Mouse (Mus musculus) neural tube, embryonic 15.5 days (tissue): Measurements from ENCODE around the gene Tmem262. TPM values are rescaled to one million over a fixed set of nuclear protein-coding genes. Genes with fewer than 3 reads are reported as not detected.
A peak's percentile ranks its signal among the peaks of the same experiment; 100 is the strongest.
"Not testable (repeated sequence)": the region's sequence is repeated elsewhere in the genome, so short reads cannot be mapped to it uniquely, and the experiment has no call there.

Experiments
- ATAC-seq: fragments of 200-750 bp; cut with Nextera tagmentation; 2 replicates; pipeline ENCODE4 v1.8.0; 2017; ENCODE audit warnings: mild to moderate bottlenecking, moderate TSS enrichment, moderate library complexity; ENCODE audit not compliant: low FRiP score
- H3K27ac ChIP-seq: fragments of 300-500 bp; sonication (generic); replicated peaks from 2 replicates; pipeline ENCODE4 v1.5.1; 2015; ENCODE audit warnings: mild to moderate bottlenecking, inconsistent platforms
- H3K27me3 ChIP-seq: fragments of 300-500 bp; sonication (generic); replicated peaks from 2 replicates; pipeline ENCODE4 v1.6.1; 2015; ENCODE audit warnings: inconsistent platforms
- H3K36me3 ChIP-seq: fragments of 300-500 bp; sonication (generic); 2 replicates; pipeline ENCODE4 v1.6.1; 2015; ENCODE audit warnings: inconsistent platforms
- H3K4me1 ChIP-seq: fragments of 300-500 bp; sonication (generic); 2 replicates; pipeline ENCODE4 v1.6.1; 2015; ENCODE audit warnings: inconsistent platforms
- H3K4me2 ChIP-seq: fragments of 300-500 bp; sonication (generic); 2 replicates; pipeline ENCODE4 v1.6.1; 2015; ENCODE audit warnings: inconsistent platforms, mild to moderate bottlenecking, moderate library complexity
- H3K4me3 ChIP-seq: fragments of 300-500 bp; sonication (generic); replicated peaks from 2 replicates; pipeline ENCODE4 v1.5.1; 2015; ENCODE audit warnings: mild to moderate bottlenecking, inconsistent platforms
- H3K9ac ChIP-seq: fragments of 300-500 bp; sonication (generic); replicated peaks from 2 replicates; pipeline ENCODE4 v1.6.1; 2015; ENCODE audit warnings: mild to moderate bottlenecking, inconsistent platforms
- H3K9me3 ChIP-seq: fragments of 300-500 bp; sonication (generic); replicated peaks from 2 replicates; pipeline ENCODE4 v1.6.1; 2016; ENCODE audit warnings: inconsistent platforms
- WGBS: fragments of 180-500 bp; shearing (Covaris S2); methylation state at CpG from one replicate; pipeline ENCODE4 v1.1.7; 2015; ENCODE audit warnings: mixed read lengths; 5-methylcytosine and 5-hydroxymethylcytosine counted together
- polyA plus RNA-seq: library from polyadenylated mRNA; unstranded; fragments of >200 nt; fragmentation: Nextera tagmentation; extraction: Ambion mirVana; gene quantifications from 2 replicates; pipeline ENCODE4 v1.2.1, GENCODE M21; 2015

The Tmem262 gene
- not detected in 2 replicates for polyA plus RNA-seq

GRCm38 (mm10) chr19:6079983-6080480 is at the start of gene Tmem262:
Tmem262 (plus strand) TSS chr19:6080033.
- no peak within 1 kb of the TSS for H3K9ac ChIP-seq
- no peak within 1 kb of the TSS for H3K4me2 ChIP-seq
- H3K27ac ChIP-seq: no peak within 1 kb of the TSS
- H3K4me3 ChIP-seq: no peak within 1 kb of the TSS
- peaks cover 45% of the 10 kb centered on the region for H3K4me1 ChIP-seq
- 94% methylated on average over 12 of the region's 12 CpGs for WGBS
- no peaks in the 10 kb centered on the region for H3K9me3 ChIP-seq
- no peak for ATAC-seq
- H3K36me3 ChIP-seq: peaks cover 35% of the 10 kb centered on the region
- no peaks in the 10 kb centered on the region for H3K27me3 ChIP-seq

DNA sequence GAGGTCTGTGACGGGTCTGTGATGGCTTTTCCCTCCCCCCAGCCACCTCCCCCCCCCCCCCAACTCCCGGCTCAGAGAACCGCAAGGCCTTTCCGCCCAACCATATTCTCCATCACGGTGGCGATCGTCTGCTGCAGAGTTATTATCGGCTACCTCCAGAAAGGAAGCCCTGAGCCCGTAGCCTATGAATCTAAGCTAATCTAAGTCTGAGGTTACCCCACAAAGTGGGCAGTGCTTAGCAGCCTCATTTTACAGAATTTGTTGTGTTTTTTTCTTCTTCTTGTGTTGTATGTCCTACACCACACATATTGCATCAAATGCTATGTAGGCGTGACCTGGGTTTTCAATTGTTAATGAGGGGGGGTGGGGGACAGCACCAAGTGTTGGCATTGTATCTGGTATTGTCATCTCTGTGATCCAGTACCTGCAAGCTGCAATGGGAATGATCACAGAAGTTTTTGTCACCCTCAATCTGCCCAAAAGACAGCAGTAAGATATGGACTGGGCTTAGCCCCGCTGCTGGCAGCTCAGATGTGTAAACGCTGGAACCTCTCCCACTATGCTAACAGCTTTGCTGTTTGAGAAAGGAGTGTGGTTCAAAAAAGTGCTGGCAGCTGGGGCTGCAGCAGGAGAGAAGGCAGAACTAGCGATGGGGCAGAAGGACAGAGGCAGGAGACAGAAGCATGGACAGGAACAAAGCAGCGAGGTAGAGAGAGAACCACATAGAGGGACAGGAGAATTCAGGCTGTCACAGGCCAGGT is 49.1 kb upstream of the Tmem262 start:
- H3K27me3 ChIP-seq: no peaks in the 10 kb centered on the region
- no peak overlapping the region for H3K4me3 ChIP-seq
- H3K4me1 ChIP-seq: no peaks in the 10 kb centered on the region
- H3K9me3 ChIP-seq: no peaks in the 10 kb centered on the region
- H3K9ac ChIP-seq: no peak overlapping the region
- no peak overlapping the region for H3K4me2 ChIP-seq
- H3K27ac ChIP-seq: no peak overlapping the region
- no peaks in the 10 kb centered on the region for H3K36me3 ChIP-seq
- WGBS: 79% methylated on average over 14 of the region's 14 CpGs
- no peak for ATAC-seq

- ATAC-seq: no peak
- Histone ChIP-seq H3K27me3 (no peaks in the 10 kb centered on the region), H3K4me3 (no peak overlapping the region), H3K4me2 (no peak overlapping the region), H3K9ac (no peak overlapping the region), H3K9me3 (no peaks in the 10 kb centered on the region), H3K36me3 (no peaks in the 10 kb centered on the region), H3K4me1 (no peaks in the 10 kb centered on the region), H3K27ac (no peak overlapping the region)
- WGBS: 78% methylated on average over 9 of the region's 9 CpGs
Observed at GRCm38 (mm10) chr19:6035966-6036585, 43.8 kb upstream of the Tmem262 start.

DNA sequence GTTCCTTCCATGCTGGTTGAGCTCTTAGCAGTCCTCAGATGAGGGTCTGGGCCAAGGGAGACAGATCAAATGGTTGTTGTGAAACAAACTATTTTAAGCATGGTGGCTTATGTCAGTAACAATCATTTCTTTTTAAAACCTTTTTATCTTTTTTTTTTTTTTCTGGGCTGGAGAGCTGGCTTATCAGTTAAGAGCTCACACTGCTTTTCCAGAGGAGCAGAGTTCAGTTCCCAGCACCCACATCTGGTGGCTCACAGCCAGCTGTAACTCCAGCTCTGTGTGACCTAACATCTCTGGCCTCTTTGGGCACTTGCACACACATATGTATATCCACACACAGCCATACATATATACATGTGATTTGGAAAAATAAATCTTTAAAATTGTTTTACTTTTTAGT is 42.1 kb upstream of the Tmem262 start:
- no peaks in the 10 kb centered on the region for H3K9me3 ChIP-seq
- H3K36me3 ChIP-seq: no peaks in the 10 kb centered on the region
- no peak overlapping the region for H3K9ac ChIP-seq
- no peak overlapping the region for H3K4me2 ChIP-seq
- H3K27ac ChIP-seq: no peak overlapping the region
- ATAC-seq: no peak
- no peaks in the 10 kb centered on the region for H3K27me3 ChIP-seq
- no peaks in the 10 kb centered on the region; the same call in 1 of the 2 replicates for H3K4me1 ChIP-seq
- H3K4me3 ChIP-seq: no peak overlapping the region

DNA sequence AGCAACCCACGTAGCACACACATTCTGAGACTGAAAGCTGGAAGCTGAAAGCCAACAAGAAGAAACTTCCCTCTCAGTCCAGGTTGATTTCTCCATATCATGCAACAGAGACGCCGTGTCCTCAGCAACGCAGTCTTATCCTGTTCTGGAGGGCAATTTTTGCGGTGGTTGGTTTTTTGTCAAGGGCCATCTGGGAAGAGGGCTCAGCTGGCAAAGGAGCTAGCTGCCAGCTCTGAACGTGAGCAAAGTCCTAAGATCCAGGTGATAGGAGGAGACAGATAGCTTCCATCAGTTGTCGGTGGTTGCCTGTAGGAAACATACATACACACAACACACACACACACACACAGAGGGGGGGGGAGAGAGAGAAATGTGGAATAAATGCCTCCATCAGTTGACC is 41.5 kb upstream of the Tmem262 start:
- no peaks in the 10 kb centered on the region for H3K27me3 ChIP-seq
- H3K4me1 ChIP-seq: no peaks in the 10 kb centered on the region; the same call in 1 of the 2 replicates
- no peak overlapping the region for H3K4me3 ChIP-seq
- WGBS: 81% methylated on average over 7 of the region's 7 CpGs
- H3K27ac ChIP-seq: no peak overlapping the region
- H3K36me3 ChIP-seq: no peaks in the 10 kb centered on the region
- H3K9ac ChIP-seq: no peak overlapping the region
- ATAC-seq: no peak
- no peak overlapping the region for H3K4me2 ChIP-seq
- no peaks in the 10 kb centered on the region for H3K9me3 ChIP-seq

DNA sequence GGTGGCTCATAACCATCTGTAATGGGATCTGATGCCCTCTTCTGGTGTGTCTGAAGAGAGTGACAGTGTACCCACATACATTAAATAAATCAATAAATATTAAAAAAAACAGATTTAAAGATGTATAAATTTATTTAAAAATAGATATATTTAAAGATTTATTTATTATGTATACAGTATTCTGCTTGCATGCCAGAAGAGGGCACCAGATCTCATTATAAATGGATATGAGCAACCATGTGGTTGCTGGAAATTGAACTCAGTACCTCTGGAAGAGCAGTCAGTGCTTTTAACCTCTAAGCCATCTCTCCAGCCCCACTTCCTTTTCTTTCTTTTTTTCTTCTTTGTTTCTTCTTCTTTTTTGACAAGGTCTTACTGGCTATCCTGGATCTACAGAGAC is 39.8 kb upstream of the Tmem262 start:
- Histone ChIP-seq H3K27me3 (no peaks in the 10 kb centered on the region), H3K4me2 (no peak overlapping the region), H3K36me3 (no peaks in the 10 kb centered on the region), H3K27ac (no peak overlapping the region), H3K4me1 (peaks cover 3% of the 10 kb centered on the region), H3K9me3 (no peaks in the 10 kb centered on the region), H3K9ac (no peak overlapping the region), H3K4me3 (no peak overlapping the region)
- no peak for ATAC-seq

DNA sequence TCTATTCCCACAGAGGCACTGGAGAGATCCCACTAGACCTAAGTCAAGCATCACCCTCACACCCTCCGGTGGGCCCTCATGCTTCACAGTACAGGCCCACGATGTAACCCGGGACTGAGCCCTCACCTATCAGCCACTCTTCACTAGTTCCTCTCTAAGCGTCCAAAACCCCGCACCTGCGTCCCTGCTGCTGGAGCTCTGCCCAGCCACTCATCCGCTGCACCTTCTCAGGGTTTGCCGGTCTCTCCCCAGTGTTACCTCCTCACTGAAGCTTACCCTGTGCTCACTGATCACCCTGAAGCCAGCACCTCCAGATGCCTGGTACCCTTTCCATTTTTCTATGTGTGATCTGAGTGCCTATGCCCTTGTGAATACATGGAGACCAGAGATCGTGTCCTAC is 37.5 kb upstream of the Tmem262 start:
- Histone ChIP-seq H3K9ac (no peak overlapping the region; the same call in 1 of the 2 replicates), H3K4me3 (no peak overlapping the region), H3K27me3 (no peaks in the 10 kb centered on the region), H3K27ac (no peak overlapping the region), H3K4me2 (no peak overlapping the region), H3K4me1 (peaks cover 12% of the 10 kb centered on the region), H3K36me3 (no peaks in the 10 kb centered on the region), H3K9me3 (no peaks in the 10 kb centered on the region)
- WGBS: 82% methylated on average over 9 of the region's 9 CpGs
- no peak for ATAC-seq

- not testable (repeated sequence) for H3K27ac ChIP-seq, ATAC-seq, H3K36me3 ChIP-seq, H3K9ac ChIP-seq, H3K4me3 ChIP-seq, H3K9me3 ChIP-seq, H3K27me3 ChIP-seq, H3K4me2 ChIP-seq
- WGBS: 71% methylated on average over 4 of the region's 4 CpGs
- peaks cover 29% of the 10 kb centered on the region for H3K4me1 ChIP-seq
Observed at GRCm38 (mm10) chr19:6044102-6044501, 35.7 kb upstream of the Tmem262 start.

GRCm38 (mm10) chr19:6045366-6046293 is 34.2 kb upstream of the Tmem262 start:
- peak overlapping the region; percentile 91 for H3K4me3 ChIP-seq
- peak overlapping the region; percentile 83 for H3K4me2 ChIP-seq
- WGBS: 13% methylated on average over 20 of the region's 20 CpGs
- H3K4me1 ChIP-seq: peaks cover 31% of the 10 kb centered on the region
- peaks cover 24% of the 10 kb centered on the region for H3K36me3 ChIP-seq
- no peaks in the 10 kb centered on the region for H3K27me3 ChIP-seq
- H3K9me3 ChIP-seq: no peaks in the 10 kb centered on the region
- peak overlapping the region; percentile 90 for H3K9ac ChIP-seq
- ATAC-seq: peak; percentile 50
- peak overlapping the region; percentile 100 for H3K27ac ChIP-seq

DNA sequence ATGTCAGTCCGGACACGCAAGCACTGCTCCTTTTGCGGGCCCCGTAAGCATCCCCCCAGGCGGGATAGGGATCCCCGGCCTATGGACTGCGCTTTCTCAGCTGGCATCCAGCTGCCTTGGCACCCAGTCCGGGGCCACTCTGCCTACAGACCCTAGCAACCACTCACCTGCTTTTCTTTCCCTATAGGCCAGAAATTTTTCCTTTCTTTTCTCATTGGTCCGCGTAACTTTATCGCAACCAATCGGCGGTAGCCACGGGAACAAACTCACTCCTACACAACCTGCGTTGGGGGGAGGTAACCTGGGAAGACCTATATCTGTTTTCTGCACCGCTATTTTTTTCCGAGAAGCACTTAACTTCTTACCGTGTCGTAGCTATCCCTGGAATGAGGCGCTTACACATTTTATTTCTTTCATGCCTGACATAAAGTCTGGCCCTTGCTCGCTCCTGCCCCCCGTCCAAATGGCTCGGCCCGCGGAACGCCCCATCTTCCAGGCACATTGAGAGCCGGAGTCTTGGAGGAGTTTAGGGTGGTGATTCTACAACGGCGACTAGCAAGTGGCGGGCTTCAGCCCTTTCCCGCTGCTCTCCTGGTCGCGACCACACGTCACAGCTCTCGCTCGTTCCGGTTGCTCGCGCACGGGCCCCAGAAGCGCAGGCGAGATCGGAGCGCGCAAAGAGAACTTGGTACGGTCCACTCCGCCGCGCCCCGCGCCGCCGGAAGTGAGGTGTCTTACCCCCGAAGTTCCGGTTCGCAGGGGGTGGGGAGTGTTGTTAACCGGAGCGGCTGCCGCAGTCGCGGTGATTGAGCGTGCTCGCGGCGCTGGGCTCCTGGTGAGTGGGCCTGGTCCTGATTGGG is 33.3 kb upstream of the Tmem262 start, which contains the start of gene Syvn1:
Gene Syvn1 (plus strand): TSS at position 283 of the 860 bp plus-strand sequence.
- ATAC-seq: peak; percentile 92
- no peaks in the 10 kb centered on the region for H3K9me3 ChIP-seq
- H3K4me2 ChIP-seq: peak within 1 kb of the TSS; percentile 83
- no peaks in the 10 kb centered on the region for H3K27me3 ChIP-seq
- H3K27ac ChIP-seq: peak within 1 kb of the TSS; percentile 100
- peaks cover 33% of the 10 kb centered on the region for H3K4me1 ChIP-seq
- WGBS: under 1% methylated on average over 61 of the region's 65 CpGs
- H3K4me3 ChIP-seq: peak within 1 kb of the TSS; percentile 91
- peaks cover 33% of the 10 kb centered on the region for H3K36me3 ChIP-seq
- H3K9ac ChIP-seq: peak within 1 kb of the TSS; percentile 90
